Comparison of ENCODE assay signal across 15 mouse cellular contexts in genomic region chr15:12682549-12682948, GRCm38 (mm10). TPM values are rescaled to one million over a fixed set of nuclear protein-coding genes. Genes with fewer than 3 reads are reported as not detected.
DNase-seq lines count a peak whose midpoint lies in the region; ATAC-seq and TF ChIP-seq lines count a peak whose summit lies in the region.
"Had no signal": no experiment of that assay in that cellular context is flagged by ENCODE, and none has a peak within 500 bp of the region (broad histone marks: within the 10 kb centered on the region; RNA-seq: fewer than 3 reads in every experiment).

No protein-coding gene starts in this region.

- no peak for DNase-seq in gastrocnemius, adult 2 months
- no peak for DNase-seq in gastrocnemius, postnatal 10 days
- peak; percentile 69 for DNase-seq in kidney, postnatal 0 days (ENCODE audit: low spot score)
- no peak for DNase-seq in kidney, postnatal 25 days
- DNase-seq in brain, adult 2 months (ENCODE audit: low read depth, low spot score): peak; percentile 74
- peak; percentile 25 for DNase-seq in mesoderm, embryonic 11.5 days (ENCODE audit: low read depth, low spot score)
- DNase-seq in B cell, adult 2 months: no peak
- no peak for DNase-seq in right cerebral cortex, postnatal 25 days
- DNase-seq: right cerebral cortex, postnatal 4 days; thymus, adult 2 months had no signal

- H3K4me2 ChIP-seq in kidney, postnatal 0 days (ENCODE audit: low read length): no peak overlapping the region
- H3K4me2 ChIP-seq: forebrain, embryonic 12.5 days; liver, embryonic 12.5 days; neural tube, embryonic 13.5 days had no signal

- H3K4me3 ChIP-seq in gastrocnemius, adult 2 months: peak overlapping the region; percentile 11
- no peak overlapping the region for H3K4me3 ChIP-seq in kidney, postnatal 0 days (replicated peaks; ENCODE audit: low read depth, low read length)
- H3K4me3 ChIP-seq: forebrain, embryonic 12.5 days; heart, adult 2 months; liver, embryonic 12.5 days; megakaryocyte, embryonic 14.5 days; neural tube, embryonic 13.5 days had no signal

- TF ChIP-seq CTCF in gastrocnemius, adult 2 months (IDR thresholded peaks at IDR 0.05): no peak
- no peak for TF ChIP-seq CTCF in kidney, postnatal 0 days (IDR thresholded peaks at IDR 0.05; ENCODE audit: low read depth)

- no peaks in the 10 kb centered on the region for H3K36me3 ChIP-seq in kidney, postnatal 0 days (ENCODE audit: insufficient read depth, low read length)
- H3K36me3 ChIP-seq: forebrain, embryonic 12.5 days; liver, embryonic 12.5 days; neural tube, embryonic 13.5 days had no signal

- no peaks in the 10 kb centered on the region for H3K4me1 ChIP-seq in kidney, postnatal 0 days (replicated peaks; ENCODE audit: insufficient read depth, low read length)
- H3K4me1 ChIP-seq: neural tube, embryonic 13.5 days had no signal

- 35% methylated on average over 9 of the region's 9 CpGs for WGBS in kidney, postnatal 0 days

- H3K27me3 ChIP-seq in kidney, postnatal 0 days (ENCODE audit: insufficient read depth, low read length): no peaks in the 10 kb centered on the region
- H3K27me3 ChIP-seq: forebrain, embryonic 12.5 days; liver, embryonic 12.5 days; neural tube, embryonic 13.5 days had no signal

- intact Hi-C loops in gastrocnemius, adult 2 months (cut with DNase I): no loop called here

- peak overlapping the region; percentile 51 for H3K27ac ChIP-seq in gastrocnemius, adult 2 months
- H3K27ac ChIP-seq in kidney, postnatal 0 days: no peak overlapping the region
- H3K27ac ChIP-seq: forebrain, embryonic 12.5 days; heart, adult 2 months; liver, embryonic 12.5 days; neural tube, embryonic 13.5 days had no signal

- no peak overlapping the region for H3K9ac ChIP-seq in kidney, postnatal 0 days (ENCODE audit: low read depth, low read length)
- H3K9ac ChIP-seq: forebrain, embryonic 12.5 days; liver, embryonic 12.5 days; neural tube, embryonic 13.5 days had no signal

- no peak for ATAC-seq in kidney, postnatal 0 days (replicated peaks; ENCODE audit: low FRiP score, low read depth)
- ATAC-seq: liver, embryonic 12.5 days had no signal

- no peaks in the 10 kb centered on the region for H3K9me3 ChIP-seq in kidney, postnatal 0 days (replicated peaks; ENCODE audit: low read length)
- H3K9me3 ChIP-seq: forebrain, embryonic 12.5 days; liver, embryonic 12.5 days; neural tube, embryonic 13.5 days had no signal

RNA-seq across cellular contexts. Expression of gene Pdzd2, which starts 57.2 kb away (rescaled TPM):
- total RNA-seq in gastrocnemius, adult 2 months (2021): 10 to 100 TPM; 17.0 to 23.8 TPM
- total RNA-seq in gastrocnemius, postnatal 10 days (2021): 10 to 100 TPM; 44.8 to 61.6 TPM
- polyA plus RNA-seq in kidney, postnatal 0 days (2015; fragmentation: Nextera tagmentation; extraction: Ambion mirVana): 17.1 and 19.1 TPM in 2 replicates

Comparison
In these comparisons a context has a peak if more than half of its experiments do, and no peak if none do; other contexts are left out.
1. DNase-seq: peak in kidney, postnatal 0 days (single experiment), brain, adult 2 months (single experiment) and mesoderm, embryonic 11.5 days (single experiment); none in gastrocnemius, adult 2 months (single experiment), gastrocnemius, postnatal 10 days (single experiment), kidney, postnatal 25 days (0 of 2), B cell, adult 2 months (0 of 2) and right cerebral cortex, postnatal 25 days (single experiment).